In genomic region chr5:140767704-140768141, GRCm38 (mm10) we compare ENCODE assay signal across 8 mouse cellular contexts. TPM values are rescaled to one million over a fixed set of nuclear protein-coding genes. Genes with fewer than 3 reads are reported as not detected.
DNase-seq lines count a peak whose midpoint lies in the region; ATAC-seq and TF ChIP-seq lines count a peak whose summit lies in the region.

No protein-coding gene starts in this region.

- peak overlapping the region; percentile 84 for H3K27ac ChIP-seq in forebrain, embryonic 15.5 days (replicated peaks)
- peak overlapping the region; percentile 98 for H3K27ac ChIP-seq in heart, postnatal 0 days (ENCODE audit: low read depth)
- peak overlapping the region; percentile 76 for H3K27ac ChIP-seq in liver, embryonic 12.5 days
- H3K27ac ChIP-seq in neural tube, embryonic 11.5 days (ENCODE audit: low read depth, low read length), result peak overlapping the region; percentile 84

- no peak overlapping the region for H3K4me3 ChIP-seq in forebrain, embryonic 15.5 days
- no peak overlapping the region for H3K4me3 ChIP-seq in heart, postnatal 0 days (ENCODE audit: low read depth, low read length)
- no peak overlapping the region for H3K4me3 ChIP-seq in liver, embryonic 12.5 days
- no peak overlapping the region for H3K4me3 ChIP-seq in neural tube, embryonic 11.5 days (ENCODE audit: low read depth, low read length)

- H3K36me3 ChIP-seq in forebrain, embryonic 15.5 days, result no peaks in the 10 kb centered on the region
- no peaks in the 10 kb centered on the region for H3K36me3 ChIP-seq in heart, postnatal 0 days (replicated peaks; ENCODE audit: control insufficient read depth, insufficient read depth, low read length)
- peaks cover 5% of the 10 kb centered on the region; the same call in 1 of the 2 replicates for H3K36me3 ChIP-seq in liver, embryonic 12.5 days
- H3K36me3 ChIP-seq in neural tube, embryonic 11.5 days (ENCODE audit: control insufficient read depth, insufficient read depth, low read length), result no peaks in the 10 kb centered on the region; the same call in 1 of the 2 replicates

- H3K4me1 ChIP-seq in forebrain, embryonic 15.5 days, result peaks cover 29% of the 10 kb centered on the region
- H3K4me1 ChIP-seq in heart, postnatal 0 days (ENCODE audit: control insufficient read depth, insufficient read depth), result peaks cover 59% of the 10 kb centered on the region
- peaks cover 65% of the 10 kb centered on the region for H3K4me1 ChIP-seq in liver, embryonic 12.5 days
- peaks cover 22% of the 10 kb centered on the region for H3K4me1 ChIP-seq in neural tube, embryonic 11.5 days (ENCODE audit: control insufficient read depth, insufficient read depth, low read length)

- TF ChIP-seq CTCF in heart, postnatal 0 days (IDR thresholded peaks at IDR 0.05; ENCODE audit: low read depth), result no peak

- H3K9me3 ChIP-seq in forebrain, embryonic 15.5 days, result no peaks in the 10 kb centered on the region
- H3K9me3 ChIP-seq in heart, postnatal 0 days (replicated peaks; ENCODE audit: control insufficient read depth, low read length), result no peaks in the 10 kb centered on the region
- no peaks in the 10 kb centered on the region for H3K9me3 ChIP-seq in liver, embryonic 12.5 days (replicated peaks)
- H3K9me3 ChIP-seq in neural tube, embryonic 11.5 days (ENCODE audit: control insufficient read depth, low read length), result no peaks in the 10 kb centered on the region

- ATAC-seq in forebrain, embryonic 15.5 days (replicated peaks), result peak; percentile 52; the same call in 1 of the 2 replicates
- peak; percentile 85 for ATAC-seq in heart, postnatal 0 days (ENCODE audit: insufficient read depth, low read depth)
- peak; percentile 45 for ATAC-seq in liver, embryonic 12.5 days
- peak; percentile 60 for ATAC-seq in neural tube, embryonic 11.5 days (ENCODE audit: insufficient read depth, low FRiP score, low TSS enrichment)

- no peak overlapping the region for H3K4me2 ChIP-seq in forebrain, embryonic 15.5 days (replicated peaks)
- H3K4me2 ChIP-seq in heart, postnatal 0 days (ENCODE audit: low read depth, low read length), result peak overlapping the region; percentile 18; the same call in 1 of the 2 replicates
- 0 out of 2 replicates have a peak overlapping the region, but pooled peaks have one; percentile 13 for H3K4me2 ChIP-seq in liver, embryonic 12.5 days
- H3K4me2 ChIP-seq in neural tube, embryonic 11.5 days (ENCODE audit: low read depth), result 0 out of 2 replicates have a peak overlapping the region, but pooled peaks have one; percentile 1

- no peak overlapping the region for H3K9ac ChIP-seq in forebrain, embryonic 15.5 days (replicated peaks)
- H3K9ac ChIP-seq in heart, postnatal 0 days (replicated peaks; ENCODE audit: low read depth, low read length), result peak overlapping the region; percentile 46
- no peak overlapping the region for H3K9ac ChIP-seq in liver, embryonic 12.5 days
- peak overlapping the region; percentile 51 for H3K9ac ChIP-seq in neural tube, embryonic 11.5 days (ENCODE audit: low read length)

- peak; percentile 68 for DNase-seq in ES-CJ7 (ENCODE audit: low read depth, low spot score)
- DNase-seq in cerebellum, adult 11-12 months, result peak; percentile 62
- peak; percentile 84 for DNase-seq in heart, postnatal 0 days (ENCODE audit: low spot score)
- peak; percentile 91 to 92 for DNase-seq in kidney, postnatal 36 days
- DNase-seq in neural tube, embryonic 11.5 days (ENCODE audit: low spot score), result peak; percentile 70
- peak; percentile 36 for DNase-seq in urinary bladder, postnatal 25 days (ENCODE audit: low spot score)

- 4% methylated on average over 9 of the region's 9 CpGs for WGBS in forebrain, embryonic 15.5 days
- WGBS in heart, postnatal 0 days, result 7% methylated on average over 9 of the region's 9 CpGs
- 30% methylated on average over 9 of the region's 9 CpGs for WGBS in liver, embryonic 12.5 days (ENCODE audit: insufficient replicate concordance)
- WGBS in neural tube, embryonic 11.5 days, result 21% methylated on average over 9 of the region's 9 CpGs

- peak; percentile 67; the same call in 1 of the 2 replicates for TF ChIP-seq EP300 in heart, postnatal 0 days (IDR thresholded peaks at IDR 0.05; ENCODE audit: low read depth)

- no peaks in the 10 kb centered on the region for H3K27me3 ChIP-seq in forebrain, embryonic 15.5 days
- no peaks in the 10 kb centered on the region for H3K27me3 ChIP-seq in heart, postnatal 0 days (ENCODE audit: control insufficient read depth, insufficient read depth, low read length)
- H3K27me3 ChIP-seq in liver, embryonic 12.5 days (replicated peaks), result no peaks in the 10 kb centered on the region
- no peaks in the 10 kb centered on the region for H3K27me3 ChIP-seq in neural tube, embryonic 11.5 days (ENCODE audit: control insufficient read depth, insufficient read depth, low read length)

RNA-seq across cellular contexts. Expression of gene Amz1, which starts 43.8 kb away (rescaled TPM):
- 4.4 and 5.3 TPM in 2 replicates for polyA plus RNA-seq in forebrain, embryonic 15.5 days (2015; fragmentation: Nextera tagmentation; extraction: Ambion mirVana)
- total RNA-seq in heart, postnatal 0 days (2014; rRNA removed; ENCODE audit: low replicate concordance), result 0.08 and 0.15 TPM in 2 replicates
- polyA plus RNA-seq in heart, postnatal 0 days (2015; fragmentation: Nextera tagmentation; extraction: Ambion mirVana), result 0.81 and 0.94 TPM in 2 replicates
- polyA plus RNA-seq in liver, embryonic 12.5 days (2016; fragmentation: Nextera tagmentation; extraction: Ambion mirVana), result 0.99 and 1.2 TPM in 2 replicates
- polyA plus RNA-seq in neural tube, embryonic 11.5 days (2014; fragmentation: Nextera tagmentation; extraction: Ambion mirVana), result 0.38 and 0.69 TPM in 2 replicates

Comparison
In these comparisons a context has a peak if more than half of its experiments do, and no peak if none do; other contexts are left out.
1. DNase-seq: peak in every context shown above with its lines; median percentile 92 in kidney, postnatal 36 days; 84 in heart, postnatal 0 days; 70 in neural tube, embryonic 11.5 days; 68 in ES-CJ7; 62 in cerebellum, adult 11-12 months; 36 in urinary bladder, postnatal 25 days.
2. H3K9ac ChIP-seq: peak in heart, postnatal 0 days (single experiment) and neural tube, embryonic 11.5 days (single experiment); none in forebrain, embryonic 15.5 days (single experiment) and liver, embryonic 12.5 days (single experiment).
3. Peak in every context shown above with its lines, with median percentiles within 50 percentile points of each other: ATAC-seq and H3K27ac ChIP-seq.